Mouse (Mus musculus): ENCODE results near the gene Gclm. TPM values are rescaled to one million over a fixed set of nuclear protein-coding genes. Genes with fewer than 3 reads are reported as not detected.

Gclm gene
- total RNA-seq, 2 experiments from 2014 or later, result 66.9 to 80.3 TPM

Small RNAs within 50 kb of the gene (microRNA-seq; reads per million reads assigned to microRNA genes)
- gene Gm22903, result 0 reads per million in 2 experiments
- 1,382 to 1,398 reads per million in 2 experiments for gene Mir760

Other genes starting within 250 kb of the Gclm start
- 1 to 10 TPM; 1.3 to 2.0 TPM for gene Abca4, start 201.1 kb upstream of the Gclm start, total RNA-seq (2021)
- 10 to 100 TPM; 28.1 to 30.0 TPM for gene Dnttip2, start 28.8 kb downstream of the Gclm start, total RNA-seq (2021)
- gene Bcar3, start 48.6 kb downstream of the Gclm start, total RNA-seq (2021), result 1 to 10 TPM; 8.8 to 9.8 TPM